10 mouse cellular contexts compared by ENCODE assay signal in the genomic region with DNA sequence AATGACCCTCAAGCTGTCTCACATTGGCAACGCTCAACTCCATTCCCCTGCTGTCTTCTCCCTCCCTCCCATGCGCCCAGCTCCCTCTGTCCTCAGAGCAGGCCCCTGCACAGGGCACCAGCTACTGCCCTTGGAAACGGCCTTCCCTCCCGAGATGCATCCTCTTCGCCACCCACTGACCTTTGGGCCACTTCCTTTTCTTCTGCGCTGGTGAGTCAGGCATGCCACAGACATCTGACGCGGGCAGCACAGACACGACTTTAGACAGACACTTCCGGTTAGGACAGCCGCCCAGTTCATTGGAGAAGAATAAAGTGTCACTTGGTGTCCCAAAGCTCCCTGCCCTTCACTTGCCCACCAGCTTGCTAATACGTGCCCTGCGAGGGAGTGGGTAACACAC. TPM values are rescaled to one million over a fixed set of nuclear protein-coding genes. Genes with fewer than 3 reads are reported as not detected.
DNase-seq lines count a peak whose midpoint lies in the region; ATAC-seq and TF ChIP-seq lines count a peak whose summit lies in the region.
"Had no signal": no experiment of that assay in that cellular context is flagged by ENCODE, and none has a peak within 500 bp of the region (broad histone marks: within the 10 kb centered on the region; RNA-seq: fewer than 3 reads in every experiment).

No protein-coding gene starts in this region.

- no peak overlapping the region for H3K4me2 ChIP-seq in heart, embryonic 15.5 days
- H3K4me2 ChIP-seq in liver, embryonic 15.5 days: peak overlapping the region; percentile 15; the same call in 1 of the 2 replicates
- H3K4me2 ChIP-seq: midbrain, embryonic 11.5 days had no signal

- TF ChIP-seq CTCF in small intestine, adult 2 months (IDR thresholded peaks at IDR 0.05; ENCODE audit: extremely low read depth, insufficient read length, insufficient replicate concordance, low read depth, low read length): no peak

- peaks cover 17% of the 10 kb centered on the region for H3K4me1 ChIP-seq in heart, embryonic 15.5 days (replicated peaks)
- peaks cover 12% of the 10 kb centered on the region for H3K4me1 ChIP-seq in liver, embryonic 15.5 days (replicated peaks)
- peaks cover 32% of the 10 kb centered on the region for H3K4me1 ChIP-seq in small intestine, adult 2 months (ENCODE audit: control insufficient read depth, insufficient read depth, insufficient read length, low read length)

- ATAC-seq in heart, embryonic 15.5 days (replicated peaks; ENCODE audit: insufficient number of reproducible peaks, insufficient read depth, low FRiP score, low read depth): peak; percentile 32; the same call in 1 of the 2 replicates
- ATAC-seq in liver, embryonic 15.5 days (ENCODE audit: insufficient read depth): peak; percentile 22; the same call in 1 of the 2 replicates

- H3K36me3 ChIP-seq in heart, embryonic 15.5 days: no peaks in the 10 kb centered on the region
- no peaks in the 10 kb centered on the region for H3K36me3 ChIP-seq in liver, embryonic 15.5 days (replicated peaks)
- peaks cover 10% of the 10 kb centered on the region; the same call in 1 of the 2 replicates for H3K36me3 ChIP-seq in small intestine, adult 2 months (ENCODE audit: control insufficient read depth, insufficient read depth, low read length)

- no peak overlapping the region for H3K4me3 ChIP-seq in heart, embryonic 15.5 days
- no peak overlapping the region for H3K4me3 ChIP-seq in liver, embryonic 15.5 days (replicated peaks)
- peak overlapping the region; percentile 39 for H3K4me3 ChIP-seq in small intestine, adult 2 months (ENCODE audit: low read depth, low read length)
- H3K4me3 ChIP-seq: heart, adult 2 months had no signal

- no peaks in the 10 kb centered on the region for H3K27me3 ChIP-seq in heart, embryonic 15.5 days
- H3K27me3 ChIP-seq in liver, embryonic 15.5 days: no peaks in the 10 kb centered on the region
- no peaks in the 10 kb centered on the region for H3K27me3 ChIP-seq in small intestine, adult 2 months (ENCODE audit: control insufficient read depth, insufficient read depth, low read length)

- no peak; the same call in 1 of the 2 replicates for TF ChIP-seq POLR2A in small intestine, adult 2 months (IDR thresholded peaks at IDR 0.05; ENCODE audit: low read depth, low read length)

- no peaks in the 10 kb centered on the region for H3K9me3 ChIP-seq in heart, embryonic 15.5 days (replicated peaks)
- H3K9me3 ChIP-seq in liver, embryonic 15.5 days (replicated peaks): no peaks in the 10 kb centered on the region

- H3K9ac ChIP-seq in heart, embryonic 15.5 days: no peak overlapping the region
- H3K9ac ChIP-seq in liver, embryonic 15.5 days: no peak overlapping the region

- DNase-seq in right cerebral cortex, postnatal 10 days (ENCODE audit: low spot score in 2 of 2): peak; percentile 36 to 46
- DNase-seq in right cerebral cortex, postnatal 14 days: no peak
- no peak for DNase-seq in right cerebral cortex, postnatal 36 days (ENCODE audit: low spot score in 2 of 2)
- no peak for DNase-seq in right cerebral cortex, adult 2 months (ENCODE audit: low spot score in 2 of 2)
- DNase-seq in B cell, adult 2 months: no peak

- WGBS in heart, embryonic 15.5 days: 49% methylated on average over 13 of the region's 13 CpGs
- 24% methylated on average over 13 of the region's 13 CpGs for WGBS in liver, embryonic 15.5 days (ENCODE audit: insufficient replicate concordance)
- WGBS in small intestine, adult 2 months: 22% methylated on average over 13 of the region's 13 CpGs

- H3K27ac ChIP-seq in heart, embryonic 15.5 days: no peak overlapping the region
- no peak overlapping the region for H3K27ac ChIP-seq in liver, embryonic 15.5 days (replicated peaks)
- peak overlapping the region; percentile 89 for H3K27ac ChIP-seq in small intestine, adult 2 months (ENCODE audit: insufficient read depth, low read depth, low read length)
- H3K27ac ChIP-seq: heart, adult 2 months had no signal

RNA-seq across cellular contexts. Expression of a gene that starts 8.1 kb away (rescaled TPM):
- 0.06 TPM in 1 of 2 replicates, not detected in the other for polyA plus RNA-seq in heart, embryonic 15.5 days (2015; fragmentation: Nextera tagmentation; extraction: Ambion mirVana)
- 0.07 and 0.09 TPM in 2 replicates for polyA plus RNA-seq in liver, embryonic 15.5 days (2015; fragmentation: Nextera tagmentation; extraction: Ambion mirVana)
- polyA plus RNA-seq in small intestine, adult 2 months (2012; rRNA removed): 249 and 805 TPM in 2 replicates
- polyA plus RNA-seq: heart, adult 2 months had no signal

RNA-seq across cellular contexts. Expression of a gene that starts 10.4 kb away (rescaled TPM):
- 40.2 and 44.9 TPM in 2 replicates for polyA plus RNA-seq in heart, embryonic 15.5 days (2015; fragmentation: Nextera tagmentation; extraction: Ambion mirVana)
- 0.26 and 0.53 TPM in 2 replicates for polyA plus RNA-seq in liver, embryonic 15.5 days (2015; fragmentation: Nextera tagmentation; extraction: Ambion mirVana)
- polyA plus RNA-seq in small intestine, adult 2 months (2012; rRNA removed): 0.03 and 0.04 TPM in 2 replicates

Comparison
In these comparisons a context has a peak if more than half of its experiments do, and no peak if none do; other contexts are left out.
1. DNase-seq: peak in right cerebral cortex, postnatal 10 days (2 of 2); none in right cerebral cortex, postnatal 14 days (single experiment), right cerebral cortex, postnatal 36 days (0 of 2), right cerebral cortex, adult 2 months (0 of 2) and B cell, adult 2 months (0 of 2).
2. RNA of a gene that starts 8.1 kb away (polyA plus RNA-seq): 249 to 805 TPM in small intestine, adult 2 months; 0.07 to 0.09 TPM in liver, embryonic 15.5 days and 0.06 TPM in heart, embryonic 15.5 days; every median in the first group is over 100 times any median in the second.
3. RNA of a gene that starts 10.4 kb away (polyA plus RNA-seq): 40.2 to 44.9 TPM in heart, embryonic 15.5 days; 0.26 to 0.53 TPM in liver, embryonic 15.5 days and 0.03 to 0.04 TPM in small intestine, adult 2 months; every median in the first group is over 10 times any median in the second.